Mouse (Mus musculus) inflammation-experienced regulatory T-cells, adult 6 months (primary cell): ENCODE measurements around the gene Mest. TPM values are rescaled to one million over a fixed set of nuclear protein-coding genes. Genes with fewer than 3 reads are reported as not detected.

Source experiments
- ATAC-seq: one replicate; pipeline ENCODE4 v1.8.0; 2017
- polyA plus RNA-seq, 3 experiments: library from polyadenylated mRNA; unstranded; fragments of 100-300 nt; shearing (Covaris generic); gene quantifications; one replicate each; pipeline ENCODE4 v1.2.1; 2017

Mest gene
- polyA plus RNA-seq, 3 experiments from 2014 or later: 0.82 to 1.7 (median 1.5) TPM

GRCm38 (mm10) chr6:30709115-30709514 is 14.2 kb upstream of the Mest start:
- ATAC-seq: no peak

DNA sequence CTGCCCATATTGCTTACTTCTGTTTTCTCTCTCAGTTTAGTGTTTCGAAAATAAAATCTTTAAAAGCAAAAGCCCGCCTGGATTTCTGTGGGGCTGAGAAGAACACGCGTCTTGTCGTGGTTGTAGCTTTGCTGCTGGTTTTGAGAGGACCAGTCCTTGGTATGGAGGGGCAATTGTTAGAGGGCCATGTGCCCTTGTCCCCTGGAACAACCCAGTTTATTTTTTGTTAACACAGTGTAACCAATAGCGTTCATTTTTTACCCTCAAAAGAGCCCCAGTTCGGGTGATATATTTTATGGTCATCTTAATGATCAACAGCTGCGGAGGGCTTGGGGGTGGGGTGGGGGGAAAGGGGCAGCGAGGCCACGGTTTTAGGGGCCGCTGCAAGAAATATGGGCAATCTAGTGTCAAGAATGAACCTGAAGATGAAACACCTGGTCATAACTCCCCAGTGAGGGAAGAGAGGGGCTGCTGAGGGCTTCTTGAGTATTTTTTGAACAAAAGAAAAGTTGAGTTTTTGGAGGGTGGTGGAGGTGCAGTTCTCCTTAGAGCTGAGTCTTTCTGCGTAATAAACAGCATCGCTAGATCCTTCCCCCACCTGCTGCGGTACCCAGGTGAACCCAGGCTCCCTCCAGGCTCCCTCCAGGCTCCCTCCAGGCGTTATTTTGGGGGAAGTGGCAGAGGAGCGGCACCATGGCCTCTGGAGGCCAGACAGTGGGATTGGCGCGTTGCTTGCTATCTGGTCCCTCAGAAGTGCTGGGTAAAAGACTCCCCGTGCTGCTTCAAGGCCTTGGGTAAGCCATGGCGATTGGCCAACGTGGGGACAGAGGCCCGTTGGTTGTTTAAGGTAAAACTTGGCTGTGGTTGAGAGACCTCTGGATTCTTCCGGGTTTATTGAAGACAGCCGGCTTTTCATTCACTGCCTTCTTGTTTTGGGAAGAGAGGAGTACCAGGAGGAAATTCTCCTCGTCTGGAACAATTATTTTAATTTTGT is 12.7 kb upstream of the Mest start:
- no peak for ATAC-seq

DNA sequence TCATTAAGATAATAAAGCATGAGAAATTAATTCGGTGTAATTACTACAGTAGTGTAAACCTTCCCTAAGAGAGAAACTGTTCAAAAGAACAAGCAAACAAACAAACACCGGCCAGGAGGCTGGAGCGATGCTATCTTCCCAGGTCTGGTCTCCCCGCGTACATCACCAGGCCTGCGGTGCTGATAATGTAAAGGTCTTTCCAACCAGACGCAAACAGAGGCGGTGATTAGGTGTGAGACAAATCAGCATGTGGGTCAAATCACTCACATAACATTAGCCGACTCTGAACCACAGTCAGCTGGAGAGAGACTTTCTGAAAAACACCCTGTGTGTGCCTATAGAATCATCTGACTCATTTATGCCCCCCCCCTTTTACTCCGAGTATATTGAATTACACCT is 12.0 kb upstream of the Mest start:
- ATAC-seq: no peak

- ATAC-seq: no peak
Measured at GRCm38 (mm10) chr6:30712484-30712883, 10.9 kb upstream of the Mest start.

- no peak for ATAC-seq
Measured at GRCm38 (mm10) chr6:30713455-30713854, 9.9 kb upstream of the Mest start.

DNA sequence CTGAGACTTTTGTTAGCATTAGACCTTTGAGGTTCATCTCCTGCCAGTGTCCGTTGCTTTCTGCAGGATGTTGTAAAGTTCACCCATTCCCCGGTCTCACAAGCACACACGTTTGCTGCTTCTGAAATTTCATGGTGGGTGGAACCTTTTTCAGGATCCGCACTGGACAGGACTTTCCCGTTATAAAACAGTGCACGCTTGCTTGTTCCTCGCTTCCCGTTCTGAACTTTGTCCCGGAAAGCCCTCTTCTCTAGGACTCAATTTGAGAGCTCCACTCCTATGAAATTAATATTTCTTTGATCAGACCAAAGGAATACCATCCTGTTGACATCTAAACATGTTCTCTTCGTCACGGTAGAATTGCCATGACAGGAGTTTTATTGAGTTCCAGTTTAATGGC is 9.5 kb upstream of the Mest start:
- no peak for ATAC-seq

DNA sequence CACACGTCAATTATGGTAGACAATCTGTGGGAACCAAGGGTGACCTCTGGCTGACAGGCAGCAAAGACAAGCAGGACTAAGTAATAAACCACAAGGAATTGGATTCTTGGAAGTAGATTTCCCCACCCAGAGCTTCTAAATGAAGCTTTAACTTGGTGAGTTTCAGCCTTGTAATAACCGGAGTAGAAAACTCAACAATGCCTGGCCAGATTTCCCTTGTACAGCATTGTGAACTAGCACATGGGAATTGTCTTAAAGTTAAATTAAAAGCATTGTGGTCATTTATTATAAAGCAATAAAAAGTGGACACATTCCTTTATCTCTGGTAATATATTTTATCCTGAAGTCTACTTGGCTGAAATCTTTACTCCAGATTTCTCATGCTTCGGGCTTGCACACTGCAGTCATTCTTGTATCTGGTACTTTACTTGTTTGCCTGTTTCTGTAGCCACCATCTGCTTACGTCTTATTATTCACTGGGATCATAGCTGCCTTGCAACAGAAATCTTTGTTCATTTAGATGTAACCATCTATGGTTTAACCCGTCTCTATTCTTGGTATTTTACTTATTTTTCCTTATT is 8.4 kb upstream of the Mest start:
- no peak for ATAC-seq

DNA sequence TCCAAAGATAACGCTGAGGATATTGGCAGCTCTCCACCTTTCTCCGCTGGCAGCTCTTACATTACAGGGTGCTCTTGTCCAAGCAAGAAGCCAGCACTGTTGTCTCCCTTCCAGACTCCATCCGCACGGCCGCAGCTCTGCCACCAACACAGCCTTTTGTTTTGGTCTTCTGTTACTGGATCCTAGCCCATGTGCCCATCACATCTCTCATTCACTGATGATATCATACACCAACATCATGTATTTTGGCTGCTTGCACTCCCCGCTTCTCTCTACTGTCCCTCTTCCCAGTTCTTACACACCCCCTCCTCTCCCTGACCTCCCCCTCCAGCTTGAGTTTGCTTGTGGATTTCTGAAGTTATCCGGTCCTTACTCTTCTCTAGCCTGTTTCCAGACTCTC is 6.6 kb upstream of the Mest start:
- ATAC-seq: no peak

DNA sequence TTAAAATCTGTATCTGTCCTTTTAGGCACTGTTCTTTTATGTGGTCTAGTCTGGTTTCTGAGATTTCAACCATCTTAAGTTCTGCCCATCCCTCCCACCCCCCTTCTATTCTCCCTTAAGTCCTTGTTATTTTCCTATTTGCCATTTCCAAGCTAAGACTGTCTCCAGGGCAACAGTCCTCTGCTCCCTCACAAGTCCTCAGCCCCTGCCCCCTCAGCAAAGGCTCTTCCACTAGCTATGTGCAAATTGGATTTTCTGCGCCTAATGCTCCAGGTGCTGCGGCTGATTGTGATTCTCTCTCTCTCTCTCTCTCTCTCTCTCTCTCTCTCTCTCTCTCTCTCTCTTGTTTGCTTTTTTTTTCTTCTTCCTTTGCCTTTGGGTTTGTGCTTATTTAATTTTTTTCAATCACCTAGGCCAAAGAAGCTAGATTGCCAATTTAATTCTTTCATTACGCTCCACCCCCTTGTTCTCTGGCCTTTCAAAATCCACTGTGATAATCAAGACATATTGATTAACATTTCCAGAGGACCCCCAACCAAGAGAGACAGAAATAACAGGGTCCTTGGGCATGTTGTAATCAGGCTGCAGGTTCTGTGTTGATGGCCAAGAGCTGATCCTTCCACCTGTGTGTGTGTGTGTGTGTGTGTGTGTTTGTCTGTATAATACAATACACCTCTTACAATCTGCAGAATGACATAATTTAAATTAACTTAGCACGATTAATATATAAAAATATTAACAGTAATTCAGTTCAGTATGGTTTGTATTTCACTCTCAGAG is 772 bp upstream of the Mest start:
- no peak for ATAC-seq

- ATAC-seq: no peak
Measured at GRCm38 (mm10) chr6:30730301-30730971, 7.1 kb downstream of the Mest start.

DNA sequence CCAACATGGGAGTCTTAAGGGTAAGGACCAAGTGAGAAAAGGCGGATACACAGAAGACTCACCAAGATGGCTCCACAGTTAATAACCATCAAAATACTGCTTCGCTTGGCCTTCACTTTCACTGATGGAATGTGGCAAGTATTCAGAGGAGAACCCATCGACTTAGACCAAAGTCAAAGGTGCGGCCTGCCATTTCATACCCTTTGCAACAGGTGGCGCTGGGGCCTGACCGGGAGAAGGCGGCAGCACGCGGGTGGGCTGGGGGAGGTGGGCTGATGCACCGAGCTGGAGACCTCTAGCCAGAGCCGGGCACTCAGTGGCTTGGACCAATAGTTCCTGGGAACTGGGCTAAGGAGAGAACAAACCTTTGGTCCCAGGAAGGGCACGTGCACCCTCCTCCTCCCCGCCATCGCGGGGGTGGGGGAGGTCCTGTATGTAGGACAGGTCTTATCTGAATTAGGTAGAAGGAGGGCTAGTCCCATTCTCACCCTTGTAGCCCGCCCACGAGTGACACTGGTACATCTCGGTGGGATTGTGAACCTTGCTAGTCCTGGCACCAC is 9.3 kb downstream of the Mest start:
- ATAC-seq: no peak

GRCm38 (mm10) chr6:30734465-30734864 is 11.1 kb downstream of the Mest start:
- ATAC-seq: no peak

DNA sequence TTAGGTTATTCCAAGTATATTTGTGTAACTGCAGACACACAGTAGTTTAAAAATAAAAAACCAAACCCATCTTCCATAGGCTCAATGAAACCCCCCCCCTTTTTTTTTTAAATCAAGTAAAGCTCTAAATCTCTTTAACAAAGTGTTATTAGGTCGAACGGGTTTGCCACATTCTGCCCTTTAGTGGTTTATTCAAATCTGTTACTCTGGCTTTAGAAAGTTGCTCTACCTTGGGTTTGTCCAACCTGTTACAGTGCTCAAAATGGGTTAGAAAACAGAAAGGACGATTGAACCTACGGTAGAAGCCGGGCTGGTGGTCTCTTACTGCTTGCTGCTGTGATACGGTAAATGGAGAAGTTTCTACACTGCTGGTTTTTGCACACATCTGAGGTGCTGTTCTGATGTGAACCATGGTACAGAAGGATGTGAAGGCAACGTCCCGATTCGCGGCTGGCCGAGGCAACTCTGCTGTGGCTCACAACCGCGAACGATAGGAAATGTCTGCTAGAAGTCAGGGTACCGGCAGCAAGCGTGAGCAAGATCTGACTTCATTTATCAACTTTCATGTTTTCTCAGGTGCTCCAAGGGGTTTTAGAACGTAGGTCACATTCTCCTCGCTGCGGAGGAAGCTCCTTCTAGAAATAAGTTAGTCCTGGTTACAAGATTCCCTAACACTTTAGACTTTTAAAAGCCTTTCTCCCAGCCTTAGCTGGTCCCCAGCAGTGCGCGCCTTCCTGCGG is 11.8 kb downstream of the Mest start:
- peak; percentile 29 for ATAC-seq

- no peak for ATAC-seq
Measured at GRCm38 (mm10) chr6:30735728-30736371, 12.5 kb downstream of the Mest start.

DNA sequence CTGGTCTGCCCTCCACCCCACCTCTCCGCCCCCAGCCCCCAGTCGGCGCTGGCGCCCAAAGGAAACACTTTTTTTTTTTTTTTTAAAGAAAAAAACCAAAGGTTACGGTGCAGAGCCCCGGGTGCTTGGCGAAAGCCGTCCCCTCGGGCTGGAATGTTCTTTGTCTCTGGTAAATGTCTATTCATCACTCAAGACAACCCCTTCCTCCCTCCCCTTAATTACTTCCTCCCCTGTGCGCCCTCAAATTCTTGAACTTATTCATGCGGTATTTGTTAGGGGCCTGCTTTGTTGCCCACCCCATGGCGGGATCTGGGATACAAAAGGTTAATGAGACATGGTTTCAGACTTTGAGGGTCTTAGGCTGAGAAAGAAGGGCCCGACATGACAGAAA is 13.0 kb downstream of the Mest start:
- no peak for ATAC-seq

DNA sequence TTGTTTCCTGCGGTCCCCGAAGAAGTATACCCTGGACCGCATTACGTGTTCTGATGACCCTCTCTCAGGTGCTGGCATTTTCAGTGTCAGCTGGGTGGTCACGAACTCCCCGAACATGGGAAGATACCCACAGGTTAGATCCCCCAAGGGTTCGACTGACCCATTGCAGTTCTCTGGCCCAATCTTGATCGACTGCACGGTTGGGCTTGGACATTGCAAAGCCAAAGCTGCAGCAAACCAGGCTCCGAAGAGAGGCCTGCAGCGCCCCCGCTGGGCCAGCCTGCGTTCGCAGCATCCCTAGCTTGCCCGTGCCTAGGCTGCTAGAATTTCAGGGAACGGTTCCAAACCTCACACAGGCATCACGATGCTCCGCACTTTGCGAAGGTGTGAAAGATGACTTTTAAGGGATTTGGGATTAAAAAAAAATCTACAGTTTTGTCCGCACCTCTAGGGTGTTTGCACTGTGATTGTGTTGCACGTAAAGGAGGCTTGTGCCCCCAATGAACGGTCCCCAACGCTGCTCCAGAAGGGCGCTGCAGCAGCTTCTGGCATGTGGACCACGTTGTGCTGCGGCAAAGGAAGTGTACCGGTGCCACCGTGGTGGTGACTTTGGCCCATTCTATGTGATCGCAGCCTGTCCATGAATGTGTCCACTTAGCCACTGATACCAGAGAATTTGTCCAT is 13.7 kb downstream of the Mest start:
- no peak for ATAC-seq

- peak; percentile 44 for ATAC-seq
Measured at GRCm38 (mm10) chr6:30737548-30738463, 14.5 kb downstream of the Mest start.

DNA sequence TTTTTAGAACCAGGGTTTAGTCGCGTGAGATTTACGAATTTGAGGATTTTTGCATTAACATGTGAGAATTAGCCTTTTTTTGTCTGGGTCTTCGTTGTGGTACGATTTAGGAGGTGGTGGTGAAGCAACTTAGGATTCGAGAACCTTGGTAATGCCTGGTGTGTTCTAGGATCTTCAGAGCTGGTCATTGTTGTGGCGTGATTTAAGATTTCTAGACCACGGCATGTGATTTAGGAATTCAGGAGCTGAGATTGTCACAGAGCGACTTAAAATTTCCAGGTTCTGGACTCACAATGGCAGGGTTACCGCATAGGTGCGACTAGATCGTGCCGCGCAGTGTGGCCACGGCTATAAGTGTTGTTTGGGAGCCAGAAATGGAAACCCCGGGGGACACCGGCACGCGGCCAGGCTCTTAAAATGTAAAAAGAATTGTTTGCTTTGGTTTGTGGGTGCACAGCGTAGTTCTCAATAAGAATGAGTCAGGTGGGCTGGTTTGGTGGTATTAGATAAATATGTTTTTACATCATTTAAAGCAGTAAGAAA is 15.2 kb downstream of the Mest start:
- no peak for ATAC-seq

DNA sequence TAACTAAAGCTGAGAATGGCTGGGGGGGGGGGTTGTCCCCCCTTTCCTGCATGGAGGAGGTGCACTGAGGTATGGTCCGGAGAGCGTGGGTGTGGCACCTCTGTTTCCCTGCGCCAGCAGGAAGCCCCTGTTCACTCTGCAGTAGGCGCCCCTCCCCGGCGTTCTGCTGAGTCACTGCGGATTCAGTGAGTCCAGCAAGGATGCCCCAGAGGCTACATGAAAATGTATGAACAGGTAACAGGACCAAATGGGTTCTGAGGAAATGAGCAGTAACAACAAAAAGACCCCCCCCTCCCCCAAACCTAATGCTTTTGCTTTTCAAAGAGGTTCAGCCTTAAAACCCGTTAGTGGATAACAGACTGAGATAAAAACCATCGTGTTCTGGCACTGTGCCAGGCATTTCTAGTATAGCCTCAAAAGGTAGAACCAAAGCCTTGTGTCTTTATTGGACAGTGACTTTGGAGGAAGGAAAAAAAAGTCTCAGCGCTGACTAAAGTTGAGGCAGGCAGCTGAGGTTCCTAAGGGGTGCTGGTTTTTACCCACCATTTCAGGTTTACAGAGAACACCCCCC is 15.9 kb downstream of the Mest start:
- no peak for ATAC-seq
